9 mouse cellular contexts compared by ENCODE assay signal in the genomic region with DNA sequence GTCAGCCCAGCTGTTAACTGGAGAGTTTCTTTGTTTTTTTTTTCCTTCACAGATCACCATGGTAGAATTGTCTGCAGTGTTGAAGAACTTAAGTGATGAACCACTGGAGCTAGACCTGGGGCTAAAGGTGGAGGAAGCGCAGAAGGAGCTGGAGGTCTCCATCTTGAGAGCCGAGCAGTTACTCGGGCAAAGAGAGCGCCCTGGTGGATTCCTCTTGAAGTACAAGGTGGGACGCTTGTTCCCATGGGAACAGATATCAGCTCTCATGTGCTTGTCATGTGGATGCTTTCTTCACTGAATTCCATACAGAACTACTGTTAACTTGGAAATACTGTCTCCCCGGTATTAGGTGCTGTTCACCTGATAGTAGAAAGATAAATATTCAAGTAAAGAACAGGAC.
A peak's percentile ranks its signal among the peaks of the same experiment; 100 is the strongest.
DNase-seq lines count a peak whose midpoint lies in the region; ATAC-seq and TF ChIP-seq lines count a peak whose summit lies in the region.
"Had no signal": no experiment of that assay in that cellular context is flagged by ENCODE, and none has a peak within 500 bp of the region (broad histone marks: within the 10 kb centered on the region; RNA-seq: fewer than 3 reads in every experiment).

No protein-coding gene starts in this region.

- no peak overlapping the region for H3K4me3 ChIP-seq in hindbrain, embryonic 14.5 days (replicated peaks; ENCODE audit: low read length)
- H3K4me3 ChIP-seq in hindbrain, embryonic 12.5 days = no peak overlapping the region
- no peak overlapping the region for H3K4me3 ChIP-seq in intestine, postnatal 0 days (ENCODE audit: low read depth, low read length)
- H3K4me3 ChIP-seq: liver, embryonic 15.5 days had no signal

- no peak overlapping the region for H3K9ac ChIP-seq in hindbrain, embryonic 14.5 days
- no peak overlapping the region for H3K9ac ChIP-seq in hindbrain, embryonic 12.5 days
- no peak overlapping the region for H3K9ac ChIP-seq in intestine, postnatal 0 days (ENCODE audit: low read depth, low read length)
- H3K9ac ChIP-seq: liver, embryonic 15.5 days had no signal

- no peak overlapping the region for H3K4me2 ChIP-seq in hindbrain, embryonic 14.5 days (replicated peaks)
- no peak overlapping the region for H3K4me2 ChIP-seq in hindbrain, embryonic 12.5 days (replicated peaks)
- H3K4me2 ChIP-seq in intestine, postnatal 0 days (replicated peaks; ENCODE audit: low read depth) = no peak overlapping the region
- H3K4me2 ChIP-seq: liver, embryonic 15.5 days had no signal

- peak; percentile 55 for DNase-seq in hindbrain, embryonic 14.5 days (ENCODE audit: low spot score)
- peak; percentile 74 for DNase-seq in ES-CJ7 (ENCODE audit: low read depth, low spot score)
- DNase-seq in brain, embryonic 18.5 days (ENCODE audit: low read depth, low spot score) = peak; percentile 37
- DNase-seq in mesoderm, embryonic 11.5 days (ENCODE audit: low read depth, low spot score) = peak; percentile 60
- DNase-seq in thymus, adult 18-20 months = no peak
- no peak for DNase-seq in gastrocnemius, adult 8-10 months (ENCODE audit: low spot score in 2 of 2)

- peaks cover 33% of the 10 kb centered on the region for H3K36me3 ChIP-seq in hindbrain, embryonic 14.5 days (replicated peaks; ENCODE audit: control insufficient read depth, insufficient read depth)
- H3K36me3 ChIP-seq in hindbrain, embryonic 12.5 days = peaks cover 45% of the 10 kb centered on the region
- H3K36me3 ChIP-seq in intestine, postnatal 0 days (ENCODE audit: control insufficient read depth, insufficient read depth) = peaks cover 19% of the 10 kb centered on the region
- H3K36me3 ChIP-seq: liver, embryonic 15.5 days had no signal

- no peaks in the 10 kb centered on the region for H3K9me3 ChIP-seq in hindbrain, embryonic 14.5 days (ENCODE audit: control insufficient read depth, low read length)
- H3K9me3 ChIP-seq in hindbrain, embryonic 12.5 days (replicated peaks) = no peaks in the 10 kb centered on the region
- H3K9me3 ChIP-seq in intestine, postnatal 0 days (ENCODE audit: control insufficient read depth) = no peaks in the 10 kb centered on the region
- H3K9me3 ChIP-seq: liver, embryonic 15.5 days had no signal

- H3K27ac ChIP-seq in hindbrain, embryonic 14.5 days = no peak overlapping the region
- no peak overlapping the region for H3K27ac ChIP-seq in hindbrain, embryonic 12.5 days
- no peak overlapping the region for H3K27ac ChIP-seq in intestine, postnatal 0 days (ENCODE audit: low read depth, low read length)
- H3K27ac ChIP-seq: liver, embryonic 15.5 days had no signal

- ATAC-seq in hindbrain, embryonic 14.5 days (ENCODE audit: low FRiP score) = no peak
- ATAC-seq in hindbrain, embryonic 12.5 days (ENCODE audit: low FRiP score) = no peak
- no peak for ATAC-seq in intestine, postnatal 0 days

- H3K27me3 ChIP-seq in hindbrain, embryonic 14.5 days (ENCODE audit: control insufficient read depth, insufficient read depth, low read length) = no peaks in the 10 kb centered on the region
- H3K27me3 ChIP-seq in hindbrain, embryonic 12.5 days = no peaks in the 10 kb centered on the region
- H3K27me3 ChIP-seq in intestine, postnatal 0 days (replicated peaks; ENCODE audit: control insufficient read depth, insufficient read depth, low read length) = no peaks in the 10 kb centered on the region
- H3K27me3 ChIP-seq: liver, embryonic 15.5 days had no signal

- H3K4me1 ChIP-seq in hindbrain, embryonic 14.5 days (replicated peaks; ENCODE audit: control insufficient read depth, insufficient read depth, low read length) = no peaks in the 10 kb centered on the region
- H3K4me1 ChIP-seq in hindbrain, embryonic 12.5 days = no peaks in the 10 kb centered on the region
- no peaks in the 10 kb centered on the region for H3K4me1 ChIP-seq in intestine, postnatal 0 days (replicated peaks; ENCODE audit: control insufficient read depth, insufficient read depth, low read length)
- H3K4me1 ChIP-seq: liver, embryonic 15.5 days had no signal

- peak; percentile 75 for TF ChIP-seq CTCF in intestine, postnatal 0 days (IDR thresholded peaks at IDR 0.05; ENCODE audit: low read depth)

- WGBS in hindbrain, embryonic 14.5 days = 58% methylated on average over 6 of the region's 6 CpGs
- 64% methylated on average over 6 of the region's 6 CpGs for WGBS in hindbrain, embryonic 12.5 days
- WGBS in intestine, postnatal 0 days = 49% methylated on average over 6 of the region's 6 CpGs

Comparison
In these comparisons a context has a peak if more than half of its experiments do, and no peak if none do; other contexts are left out.
1. DNase-seq: peak in hindbrain, embryonic 14.5 days (single experiment), ES-CJ7 (single experiment), brain, embryonic 18.5 days (single experiment) and mesoderm, embryonic 11.5 days (single experiment); none in thymus, adult 18-20 months (0 of 2) and gastrocnemius, adult 8-10 months (0 of 2).